Mouse (Mus musculus): ENCODE results near the gene Cabp2.
A peak's percentile ranks its signal among the peaks of the same experiment; 100 is the strongest.
"Not testable (repeated sequence)": the region's sequence is repeated elsewhere in the genome, so short reads cannot be mapped to it uniquely, and the experiment has no call there.

Gene Cabp2

DNA sequence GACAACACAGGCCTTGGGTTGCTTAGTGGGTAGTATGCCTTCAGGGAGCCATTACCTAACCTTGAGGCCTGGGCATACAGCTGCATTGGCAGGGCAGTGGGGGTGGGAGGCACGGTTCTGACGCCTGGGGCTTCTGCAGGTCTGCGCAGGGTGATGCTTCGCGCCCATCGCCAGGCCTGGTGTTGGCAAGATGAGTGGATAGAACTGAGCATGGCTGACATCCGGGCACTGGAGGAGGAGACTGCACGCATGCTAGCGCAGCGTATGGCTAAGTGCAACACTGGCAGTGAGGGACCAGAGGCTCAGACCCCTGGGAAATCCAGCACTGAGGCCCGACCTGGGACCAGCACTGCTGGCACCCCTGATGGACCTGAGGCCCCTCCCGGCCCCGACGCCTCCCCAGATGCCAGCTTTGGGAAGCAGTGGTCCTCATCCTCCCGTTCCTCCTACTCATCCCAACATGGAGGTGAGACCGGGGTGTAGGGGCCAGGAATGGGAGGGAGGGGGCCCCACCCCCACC, 23.4 kb downstream of the Cabp2 start:
- no peak for DNase-seq

DNA sequence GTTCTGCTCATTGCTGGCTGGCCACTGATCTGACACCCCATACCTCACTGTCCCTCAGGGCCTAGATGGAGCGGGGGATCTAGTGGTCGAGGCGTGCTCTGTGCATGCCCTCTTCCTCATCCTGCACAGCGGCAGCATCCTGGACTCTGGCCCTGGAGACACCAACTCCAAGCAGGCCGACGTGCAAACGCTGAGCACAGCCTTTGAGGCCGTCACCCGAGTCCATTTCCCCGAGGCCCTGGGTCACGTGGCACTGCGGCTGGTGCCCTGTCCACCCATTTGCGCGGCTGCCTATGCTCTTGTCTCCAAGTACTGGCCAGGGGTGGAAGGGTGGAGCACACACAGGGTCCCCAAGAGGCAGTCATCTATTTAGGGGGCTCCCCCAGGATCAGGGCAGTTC, 25.3 kb downstream of the Cabp2 start:
- no peak for DNase-seq

DNA sequence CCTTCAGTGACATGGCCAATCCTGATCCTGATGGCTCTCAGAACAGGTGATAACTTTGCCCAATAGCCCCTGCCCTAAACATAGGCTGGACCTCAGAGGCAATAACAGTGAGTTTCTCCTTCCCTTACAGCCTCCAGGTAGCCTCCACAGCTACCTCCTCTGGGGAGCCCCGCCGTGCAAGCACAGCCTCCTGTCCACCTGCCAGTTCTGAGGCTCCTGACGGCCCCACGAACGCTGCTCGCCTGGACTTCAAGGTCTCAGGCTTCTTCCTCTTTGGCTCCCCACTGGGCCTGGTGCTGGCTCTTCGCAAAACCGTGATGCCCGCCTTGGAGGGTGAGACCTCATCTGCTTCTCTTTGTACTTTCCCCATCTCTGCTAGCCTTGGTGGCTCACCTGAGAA, 27.2 kb downstream of the Cabp2 start:
- DNase-seq = no peak

DNA sequence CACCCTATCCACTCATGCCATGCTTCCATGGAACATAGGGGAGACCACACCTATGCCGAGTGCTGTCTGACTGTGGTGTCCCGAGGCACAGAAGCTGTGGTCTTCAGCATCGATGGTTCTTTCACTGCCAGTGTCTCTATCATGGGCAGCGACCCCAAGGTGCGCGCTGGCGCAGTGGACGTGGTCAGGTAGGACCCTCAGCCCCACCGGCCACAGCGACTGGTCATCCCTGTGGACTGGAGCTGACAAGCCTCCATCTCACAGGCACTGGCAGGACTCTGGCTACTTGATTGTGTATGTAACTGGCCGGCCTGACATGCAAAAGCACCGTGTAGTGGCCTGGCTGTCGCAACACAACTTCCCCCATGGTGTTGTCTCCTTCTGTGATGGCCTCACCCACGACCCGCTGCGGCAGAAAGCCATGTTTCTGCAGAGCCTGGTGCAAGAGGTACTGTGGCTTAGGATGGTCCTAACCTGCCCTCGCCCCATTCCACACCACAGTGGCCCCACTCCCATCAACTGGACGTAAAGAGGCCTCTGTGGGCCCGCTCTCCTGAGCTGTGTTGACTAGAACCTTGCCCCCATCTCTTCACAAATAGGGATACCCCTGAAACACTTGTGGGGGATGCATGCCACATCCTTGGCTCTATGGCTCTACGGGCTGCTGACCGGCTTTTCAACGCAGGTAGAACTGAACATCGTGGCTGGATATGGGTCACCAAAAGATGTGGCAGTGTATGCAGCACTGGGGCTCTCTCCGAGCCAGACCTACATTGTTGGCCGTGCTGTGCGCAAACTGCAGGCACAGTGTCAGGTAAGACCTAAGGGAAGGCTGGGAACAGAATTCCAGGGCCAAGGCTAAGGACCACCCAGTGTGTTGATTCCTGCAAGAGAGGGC, 30.9 kb downstream of the Cabp2 start:
- no peak for DNase-seq

DNA sequence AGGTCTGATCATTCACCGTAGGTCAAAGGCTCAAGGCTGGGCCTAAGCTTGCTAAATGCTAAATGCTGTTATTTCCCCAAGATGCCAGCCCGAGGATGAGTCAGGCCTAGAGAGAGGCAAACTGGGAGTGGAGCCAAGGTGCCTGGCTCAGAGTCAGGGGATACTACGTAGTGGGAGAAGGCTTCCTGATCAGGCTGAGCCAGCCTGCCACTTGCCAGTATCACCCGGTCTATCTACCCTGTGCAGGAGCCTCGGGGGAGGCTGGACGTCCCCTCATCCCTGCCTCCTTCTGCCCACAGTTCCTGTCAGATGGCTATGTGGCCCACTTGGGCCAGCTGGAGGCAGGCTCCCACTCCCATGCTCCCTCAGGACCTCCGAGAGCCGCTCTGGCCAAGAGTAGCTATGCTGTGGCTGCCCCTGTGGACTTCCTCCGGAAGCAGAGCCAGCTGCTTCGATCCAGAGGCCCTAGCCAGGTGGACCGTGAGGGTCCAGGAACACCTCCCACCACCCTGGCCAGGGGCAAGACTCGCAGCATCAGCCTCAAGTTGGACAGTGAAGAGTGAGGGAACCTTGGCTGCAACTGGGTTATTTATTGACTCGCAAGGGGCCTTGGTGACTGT, 31.9 kb downstream of the Cabp2 start:
- DNase-seq = peak; percentile 87

- no peak for DNase-seq
These were observed 32.4 kb downstream of the Cabp2 start for GRCm38 (mm10) chr19:4113806-4114230.

DNA sequence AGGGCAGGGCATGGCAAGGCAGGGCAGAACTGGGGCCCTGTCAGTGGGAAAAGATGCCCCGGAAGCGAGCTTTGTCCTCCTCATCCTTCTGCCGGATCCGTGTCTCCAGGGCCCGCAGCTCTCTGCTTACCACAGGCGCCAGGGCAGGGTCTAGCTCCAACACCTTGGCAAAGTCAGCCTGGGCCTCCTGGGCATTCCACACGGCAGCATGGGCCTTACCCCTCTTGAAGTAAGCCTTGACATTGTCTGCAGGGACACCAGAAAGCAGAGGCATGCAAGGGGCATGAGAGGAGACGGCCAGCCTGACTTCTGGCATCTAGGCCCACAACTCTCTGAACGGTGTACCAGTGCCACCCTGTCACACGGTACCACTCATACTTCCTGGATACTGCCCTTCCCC, 33.2 kb downstream of the Cabp2 start:
- DNase-seq = no peak

DNA sequence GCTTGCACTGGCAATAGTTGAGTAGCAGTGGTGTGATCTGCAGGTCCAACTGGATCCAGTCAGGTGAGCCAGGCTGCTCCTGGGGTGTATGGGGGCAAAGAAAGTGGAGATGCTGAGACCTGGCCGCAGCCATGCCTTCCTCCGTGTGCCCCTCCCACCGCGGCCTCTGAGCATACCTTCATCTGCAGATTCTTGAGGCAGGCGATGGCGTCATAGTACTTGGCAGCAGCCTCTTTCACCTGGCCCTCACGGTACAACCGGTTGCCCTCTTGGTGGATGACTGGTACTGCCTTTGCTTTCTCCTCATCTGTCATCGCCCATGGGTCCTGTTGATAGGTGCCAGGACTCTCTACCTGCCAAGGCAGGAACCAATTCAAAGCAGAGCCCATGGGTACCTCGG, 33.8 kb downstream of the Cabp2 start:
- no peak for DNase-seq

GRCm38 (mm10) chr19:4115816-4116215, 34.4 kb downstream of the Cabp2 start:
- no peak for DNase-seq

DNA sequence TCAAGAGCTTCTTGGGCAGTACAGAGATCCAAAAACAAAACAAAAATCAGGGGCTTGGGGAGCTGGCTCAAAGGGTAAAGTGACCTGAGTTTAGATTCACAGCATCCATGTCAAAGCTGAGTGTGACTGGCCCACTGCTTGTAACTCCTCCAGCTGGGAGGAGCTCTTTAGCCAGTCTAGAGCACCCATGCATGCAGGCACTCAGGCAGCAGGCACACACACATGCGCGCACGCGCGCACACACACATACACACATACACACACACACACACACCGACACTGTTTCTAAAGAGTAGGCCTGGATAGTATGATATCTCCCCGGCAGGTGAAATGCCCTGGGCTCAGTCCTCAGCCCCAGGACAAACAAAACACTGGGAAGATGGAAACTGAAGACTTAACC, 35.6 kb downstream of the Cabp2 start:
- no peak for DNase-seq

- DNase-seq = no peak
These were observed 37.0 kb downstream of the Cabp2 start for GRCm38 (mm10) chr19:4118350-4118749.

GRCm38 (mm10) chr19:4119716-4120487, 38.5 kb downstream of the Cabp2 start:
- no peak for DNase-seq

DNA sequence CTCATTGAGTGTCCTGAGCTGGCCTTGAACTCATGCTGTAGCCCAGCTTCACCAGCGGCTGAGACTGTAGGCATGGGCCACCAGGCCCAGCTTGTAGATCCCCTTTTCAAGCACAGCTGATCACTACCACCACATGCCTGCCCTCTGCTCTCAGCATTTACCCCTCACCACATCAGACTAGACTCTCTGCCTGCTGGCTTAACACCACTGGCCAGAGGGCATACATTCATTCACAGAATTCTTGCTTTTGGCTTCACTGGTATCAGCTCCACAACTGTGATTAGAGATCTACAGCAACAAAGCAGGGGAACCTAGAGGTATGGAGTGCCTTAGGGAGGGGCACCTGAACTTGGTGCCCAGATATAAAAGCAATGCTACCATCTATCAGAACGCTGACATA, 39.1 kb downstream of the Cabp2 start:
- DNase-seq = no peak

DNA sequence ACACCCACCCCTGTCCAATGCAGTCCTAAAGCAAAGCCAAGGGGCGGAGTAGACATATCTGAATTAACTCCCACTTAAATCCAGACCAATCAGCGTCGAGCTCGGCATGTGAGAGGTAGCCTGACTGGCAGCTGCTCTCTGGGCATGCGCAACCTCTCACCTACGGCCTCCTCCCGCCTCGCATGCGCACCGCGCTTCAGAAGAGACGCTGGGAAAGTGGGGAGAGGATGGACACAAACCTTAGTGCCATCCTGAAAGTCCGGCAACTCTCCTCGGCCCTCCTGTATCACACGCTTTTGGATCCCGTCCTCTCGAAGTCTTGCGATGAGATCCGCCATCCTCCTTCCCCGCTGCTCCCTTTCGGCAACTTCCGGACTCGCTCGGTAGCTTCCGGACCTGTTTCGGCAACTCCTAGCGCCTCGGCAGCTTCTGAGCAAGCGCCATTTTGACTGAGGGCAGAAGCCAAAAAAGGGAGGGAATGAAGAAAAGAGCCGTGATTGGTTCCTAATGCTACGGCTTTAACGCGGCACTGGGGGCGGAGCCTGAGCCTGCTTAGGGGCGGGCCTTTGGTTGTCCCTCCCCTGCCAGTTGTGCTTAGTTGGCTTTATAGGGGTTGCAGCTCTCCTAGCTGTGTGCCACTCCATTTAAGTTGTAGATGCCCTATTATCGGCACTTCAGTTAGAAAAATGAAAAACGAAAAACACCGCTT, 39.9 kb downstream of the Cabp2 start:
- DNase-seq = peak; percentile 100

- not testable (repeated sequence) for DNase-seq
These were observed 40.5 kb downstream of the Cabp2 start for GRCm38 (mm10) chr19:4121896-4122295.

GRCm38 (mm10) chr19:4122411-4123370, 41.3 kb downstream of the Cabp2 start:
- DNase-seq = no peak

DNA sequence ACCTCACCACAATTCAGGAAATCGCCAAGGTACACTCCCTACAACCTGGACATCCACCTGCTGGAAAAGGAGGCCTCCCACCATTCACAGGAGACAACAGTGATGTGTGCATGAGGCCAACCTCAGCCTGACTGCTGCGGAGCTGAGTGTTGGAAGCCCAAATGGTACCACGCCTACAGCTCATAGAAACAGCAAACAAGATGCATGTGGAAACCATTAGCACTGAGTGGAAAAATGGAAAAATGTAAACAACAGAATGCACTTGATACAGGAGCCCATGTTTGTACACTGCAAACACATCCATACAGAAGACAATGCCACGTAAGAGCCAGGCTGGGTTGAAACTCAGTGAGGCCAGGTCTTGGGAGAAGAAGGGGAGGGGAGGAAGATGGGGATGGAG, 43.1 kb downstream of the Cabp2 start:
- DNase-seq = no peak

DNA sequence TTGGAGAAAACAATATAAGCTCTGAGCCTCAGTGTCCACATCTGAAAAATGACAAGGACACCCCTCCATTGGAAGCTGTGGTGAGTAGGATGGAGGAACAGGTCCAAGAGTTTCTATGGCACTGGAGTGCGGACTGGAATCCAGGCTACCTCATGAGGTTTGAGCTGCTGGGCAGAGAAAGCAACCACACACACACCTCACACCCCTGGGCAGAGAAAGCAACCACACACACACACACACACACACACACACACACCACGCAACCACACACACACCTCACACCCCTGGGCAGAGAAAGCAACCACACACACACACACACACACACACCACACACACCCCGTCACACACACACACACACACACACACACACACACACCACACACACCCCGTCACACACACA, 43.9 kb downstream of the Cabp2 start:
- DNase-seq = peak; percentile 45

DNA sequence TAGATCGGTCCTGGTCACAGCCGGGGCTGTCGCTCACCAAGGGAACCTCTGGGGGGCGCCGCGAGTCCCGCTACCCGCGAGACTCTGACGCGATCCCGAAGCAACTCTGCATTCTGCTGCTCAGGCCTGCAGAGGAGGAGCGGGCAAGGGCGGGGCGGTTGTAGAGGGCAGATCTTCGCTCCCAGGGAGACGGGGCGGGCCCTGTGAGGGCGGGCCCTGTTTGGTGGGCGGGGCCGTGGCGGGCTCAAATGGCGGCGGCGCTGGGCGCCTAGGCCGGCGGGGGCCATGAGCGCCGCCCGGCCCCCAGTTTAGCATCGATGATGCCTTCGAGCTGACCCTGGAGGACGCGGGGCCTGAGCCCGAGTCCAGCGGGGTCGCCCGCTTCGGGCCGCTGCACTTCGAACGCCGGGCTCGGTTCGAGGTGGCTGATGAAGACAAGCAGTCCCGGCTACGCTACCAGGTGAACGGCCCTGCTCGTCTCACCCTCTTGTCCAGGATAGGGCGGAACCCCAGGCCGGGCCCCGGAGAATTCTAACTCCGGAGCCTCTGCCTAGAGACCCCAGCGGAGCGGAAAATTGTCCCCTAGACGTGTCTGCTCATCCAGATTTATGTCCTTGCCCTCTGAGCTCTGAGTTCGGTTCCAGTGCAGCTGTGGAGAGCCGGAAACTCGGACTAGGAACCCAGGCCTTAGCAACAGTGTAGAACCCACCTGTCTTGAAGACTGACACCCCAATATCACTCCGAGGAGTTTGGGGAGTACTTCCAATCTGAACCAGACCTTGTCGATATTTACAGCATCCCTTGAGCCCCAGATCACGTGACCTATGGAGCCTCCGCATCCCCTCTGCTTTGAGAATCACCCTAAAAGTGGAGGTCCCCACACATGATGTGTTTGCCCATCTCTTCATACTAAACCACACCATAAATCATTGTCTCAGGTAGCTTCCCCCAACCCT, 44.6 kb downstream of the Cabp2 start, which contains the start of gene Aip:
Aip (minus strand) TSS at position 118 of the 956 bp plus-strand sequence.
- peak; percentile 100 for DNase-seq
